Mouse (Mus musculus): Measurements from ENCODE around the gene Bcl2l1. TPM values are rescaled to one million over a fixed set of nuclear protein-coding genes. Genes with fewer than 3 reads are reported as not detected.

Gene Bcl2l1
- polyA plus RNA-seq, 1 experiment from 2014 or later, result 179 TPM

DNA sequence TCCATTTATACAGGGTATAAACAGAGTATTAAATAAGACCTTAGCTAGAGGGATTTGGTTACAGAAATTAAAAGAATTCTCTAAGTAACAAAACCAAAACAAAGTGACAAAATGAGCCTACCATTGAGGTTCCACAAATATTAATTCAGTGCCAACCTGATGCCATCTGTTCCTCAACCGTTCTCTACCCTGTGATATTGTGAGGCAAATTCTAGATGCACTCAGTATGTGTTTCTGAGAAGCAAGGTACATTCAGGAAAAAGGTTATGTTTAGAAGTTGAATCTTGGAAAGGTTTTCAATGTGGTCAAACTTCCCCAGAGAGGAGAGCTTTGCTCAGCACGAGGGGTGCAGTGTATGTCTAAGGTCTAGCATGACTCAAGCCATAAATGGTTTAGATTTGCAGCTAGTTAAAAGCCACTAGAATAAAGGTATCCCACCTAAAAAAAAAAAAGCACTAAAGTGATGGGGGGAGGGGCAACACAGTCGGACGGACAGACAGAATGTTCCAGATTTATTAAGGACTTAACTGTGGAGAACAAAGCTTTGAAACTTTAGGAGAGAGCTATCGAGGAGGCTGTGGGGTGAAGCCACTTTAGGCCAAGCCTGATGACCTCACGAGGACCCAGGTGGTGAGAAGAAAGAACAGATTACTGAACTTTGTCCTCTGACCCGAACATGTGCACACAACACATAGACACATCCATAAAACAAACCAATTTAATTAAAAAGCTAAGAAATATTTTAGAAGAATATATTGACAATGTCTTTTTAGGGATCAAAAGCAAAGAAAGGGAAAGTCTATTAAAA is 31.4 kb downstream of the Bcl2l1 start:
- H3K27ac ChIP-seq (ENCODE audit: low read depth, low read length), result no peak overlapping the region
- no peak overlapping the region for H3K4me3 ChIP-seq (ENCODE audit: low read depth, low read length)
- no peaks in the 10 kb centered on the region for H3K9me3 ChIP-seq (replicated peaks; ENCODE audit: control insufficient read depth, low read length)
- H3K4me1 ChIP-seq (ENCODE audit: control insufficient read depth, insufficient read depth, low read length), result peaks cover 9% of the 10 kb centered on the region
- no peak overlapping the region for H3K9ac ChIP-seq (ENCODE audit: low read length)
- H3K4me2 ChIP-seq (ENCODE audit: low read length), result no peak overlapping the region
- 74% methylated on average over 7 of the region's 7 CpGs for WGBS
- no peaks in the 10 kb centered on the region for H3K27me3 ChIP-seq (replicated peaks; ENCODE audit: control insufficient read depth, insufficient read depth, low read length)
- DNase-seq (ENCODE audit: low spot score) (no peak), ATAC-seq (no peak)
- no peaks in the 10 kb centered on the region for H3K36me3 ChIP-seq (ENCODE audit: control insufficient read depth, insufficient read depth, low read length)

DNA sequence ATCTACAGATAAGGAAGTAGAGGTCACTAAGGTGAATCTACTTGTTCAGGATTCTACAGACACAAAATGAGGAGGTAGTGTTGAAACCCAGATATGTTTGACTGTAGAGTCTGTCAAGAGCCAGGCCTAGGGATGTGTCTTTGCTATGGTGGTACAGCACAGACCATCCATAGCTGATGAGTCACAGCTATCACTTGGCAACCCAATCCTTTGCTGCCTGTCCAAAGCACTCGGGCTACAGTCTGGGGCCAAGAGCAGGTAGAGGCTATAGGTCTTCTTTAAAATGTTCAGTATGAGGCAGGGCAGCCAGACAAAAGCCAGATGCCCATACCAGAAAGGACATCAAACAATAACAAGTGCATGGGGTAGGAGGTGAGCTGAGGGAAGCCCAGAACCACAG is 33.9 kb downstream of the Bcl2l1 start:
- no peaks in the 10 kb centered on the region for H3K27me3 ChIP-seq (replicated peaks; ENCODE audit: control insufficient read depth, insufficient read depth, low read length)
- H3K9ac ChIP-seq (ENCODE audit: low read length), result no peak overlapping the region
- H3K27ac ChIP-seq (ENCODE audit: low read depth, low read length), result no peak overlapping the region
- H3K36me3 ChIP-seq (ENCODE audit: control insufficient read depth, insufficient read depth, low read length), result no peaks in the 10 kb centered on the region
- no peak overlapping the region for H3K4me2 ChIP-seq (ENCODE audit: low read length)
- ATAC-seq, result no peak
- no peak overlapping the region for H3K4me3 ChIP-seq (ENCODE audit: low read depth, low read length)
- H3K9me3 ChIP-seq (replicated peaks; ENCODE audit: control insufficient read depth, low read length), result no peaks in the 10 kb centered on the region
- no peak for DNase-seq (ENCODE audit: low spot score)
- WGBS, result 89% methylated on average over 1 of the region's 1 CpGs
- no peaks in the 10 kb centered on the region for H3K4me1 ChIP-seq (ENCODE audit: control insufficient read depth, insufficient read depth, low read length)

GRCm38 (mm10) chr2:152794281-152794827 is 37.2 kb downstream of the Bcl2l1 start:
- Histone ChIP-seq H3K9ac (ENCODE audit: low read length) (no peak overlapping the region), H3K4me1 (ENCODE audit: control insufficient read depth, insufficient read depth, low read length) (no peaks in the 10 kb centered on the region), H3K4me3 (ENCODE audit: low read depth, low read length) (no peak overlapping the region), H3K27ac (ENCODE audit: low read depth, low read length) (no peak overlapping the region), H3K27me3 (replicated peaks; ENCODE audit: control insufficient read depth, insufficient read depth, low read length) (no peaks in the 10 kb centered on the region), H3K36me3 (ENCODE audit: control insufficient read depth, insufficient read depth, low read length) (no peaks in the 10 kb centered on the region), H3K4me2 (ENCODE audit: low read length) (no peak overlapping the region), H3K9me3 (replicated peaks; ENCODE audit: control insufficient read depth, low read length) (no peaks in the 10 kb centered on the region)
- 84% methylated on average over 9 of the region's 9 CpGs for WGBS
- DNase-seq (ENCODE audit: low spot score), result no peak
- no peak for ATAC-seq

DNA sequence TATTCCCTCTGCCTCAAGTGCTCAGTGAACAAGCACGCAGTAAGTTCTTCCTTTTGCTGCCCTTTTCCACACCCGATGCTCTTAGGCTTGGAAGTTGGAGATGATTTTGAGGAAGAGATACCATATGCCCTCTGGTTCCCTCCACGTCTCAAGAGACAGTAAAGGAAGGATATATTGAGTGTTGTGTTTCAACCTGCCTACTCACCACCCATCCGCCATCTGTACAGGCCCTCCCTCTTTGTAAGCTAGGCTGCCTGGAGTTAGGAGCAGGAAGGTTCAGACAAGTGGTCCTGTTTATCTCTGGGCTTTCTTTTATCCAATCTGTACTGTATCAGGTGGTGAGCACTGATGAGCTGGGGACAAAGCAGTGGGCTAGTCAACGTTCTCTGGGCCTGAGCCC is 38.1 kb downstream of the Bcl2l1 start:
- Histone ChIP-seq H3K9ac (ENCODE audit: low read length) (no peak overlapping the region), H3K4me2 (ENCODE audit: low read length) (no peak overlapping the region), H3K27me3 (replicated peaks; ENCODE audit: control insufficient read depth, insufficient read depth, low read length) (no peaks in the 10 kb centered on the region), H3K9me3 (replicated peaks; ENCODE audit: control insufficient read depth, low read length) (no peaks in the 10 kb centered on the region), H3K27ac (ENCODE audit: low read depth, low read length) (no peak overlapping the region), H3K36me3 (ENCODE audit: control insufficient read depth, insufficient read depth, low read length) (no peaks in the 10 kb centered on the region), H3K4me3 (ENCODE audit: low read depth, low read length) (no peak overlapping the region), H3K4me1 (ENCODE audit: control insufficient read depth, insufficient read depth, low read length) (no peaks in the 10 kb centered on the region)
- ATAC-seq, result no peak
- 92% methylated on average over 5 of the region's 5 CpGs for WGBS
- no peak for DNase-seq (ENCODE audit: low spot score)

DNA sequence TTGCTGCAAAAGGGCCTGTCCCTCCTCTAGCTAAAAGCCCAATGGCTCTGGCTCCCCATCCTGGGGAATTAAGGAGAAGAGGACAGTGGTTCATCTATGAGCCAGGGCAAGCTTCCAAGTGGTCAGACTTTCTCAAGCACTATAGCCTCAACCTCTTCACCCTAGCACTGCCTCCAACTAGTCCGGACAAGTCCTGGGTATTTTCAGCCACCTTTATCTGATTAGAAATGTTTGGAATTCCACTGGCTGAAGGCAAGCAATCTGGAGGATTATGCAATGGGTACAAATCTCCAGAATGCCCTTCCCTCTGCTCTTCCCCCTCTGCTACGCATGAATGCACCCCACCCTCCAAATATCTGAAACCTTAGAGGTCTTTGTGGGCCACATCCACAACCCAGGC is 39.1 kb downstream of the Bcl2l1 start:
- Histone ChIP-seq H3K27me3 (replicated peaks; ENCODE audit: control insufficient read depth, insufficient read depth, low read length) (no peaks in the 10 kb centered on the region), H3K9ac (ENCODE audit: low read length) (no peak overlapping the region), H3K4me1 (ENCODE audit: control insufficient read depth, insufficient read depth, low read length) (no peaks in the 10 kb centered on the region), H3K4me2 (ENCODE audit: low read length) (no peak overlapping the region), H3K36me3 (ENCODE audit: control insufficient read depth, insufficient read depth, low read length) (no peaks in the 10 kb centered on the region), H3K9me3 (replicated peaks; ENCODE audit: control insufficient read depth, low read length) (no peaks in the 10 kb centered on the region), H3K4me3 (ENCODE audit: low read depth, low read length) (no peak overlapping the region), H3K27ac (ENCODE audit: low read depth, low read length) (no peak overlapping the region)
- WGBS, result 70% methylated on average over 2 of the region's 2 CpGs
- ATAC-seq (no peak), DNase-seq (ENCODE audit: low spot score) (no peak)

DNA sequence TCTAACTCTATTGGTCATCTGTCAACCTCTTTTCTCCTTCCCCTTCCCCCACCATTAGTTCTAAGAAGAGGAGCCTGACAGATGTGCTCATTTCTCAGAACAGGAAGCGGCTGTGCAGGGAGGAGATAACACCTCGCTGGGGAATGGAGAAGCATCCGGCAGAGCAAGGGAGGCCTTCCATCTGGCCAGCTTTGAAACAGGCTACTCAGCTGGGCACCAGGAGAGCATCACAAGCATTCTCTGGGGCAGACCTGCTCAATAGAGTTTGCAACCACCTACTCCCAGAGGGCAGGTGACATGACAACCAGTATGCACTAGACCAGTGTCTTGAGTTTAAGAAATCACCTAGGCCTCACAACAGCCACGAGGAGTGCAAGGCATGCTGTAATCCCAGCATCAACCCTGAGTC is 41.9 kb downstream of the Bcl2l1 start:
- H3K4me3 ChIP-seq (ENCODE audit: low read depth, low read length), result no peak overlapping the region
- no peak overlapping the region for H3K9ac ChIP-seq (ENCODE audit: low read length)
- ATAC-seq, result no peak
- H3K4me1 ChIP-seq (ENCODE audit: control insufficient read depth, insufficient read depth, low read length), result no peaks in the 10 kb centered on the region
- H3K27me3 ChIP-seq (replicated peaks; ENCODE audit: control insufficient read depth, insufficient read depth, low read length), result no peaks in the 10 kb centered on the region
- no peaks in the 10 kb centered on the region for H3K9me3 ChIP-seq (replicated peaks; ENCODE audit: control insufficient read depth, low read length)
- no peak overlapping the region for H3K4me2 ChIP-seq (ENCODE audit: low read length)
- peaks cover 5% of the 10 kb centered on the region; the same call in 1 of the 2 replicates for H3K36me3 ChIP-seq (ENCODE audit: control insufficient read depth, insufficient read depth, low read length)
- 78% methylated on average over 4 of the region's 4 CpGs for WGBS
- no peak for DNase-seq (ENCODE audit: low spot score)
- no peak overlapping the region for H3K27ac ChIP-seq (ENCODE audit: low read depth, low read length)

GRCm38 (mm10) chr2:152788892-152789421 is 42.6 kb downstream of the Bcl2l1 start:
- Histone ChIP-seq H3K4me3 (ENCODE audit: low read depth, low read length) (no peak overlapping the region), H3K9ac (ENCODE audit: low read length) (no peak overlapping the region), H3K4me2 (ENCODE audit: low read length) (no peak overlapping the region), H3K27ac (ENCODE audit: low read depth, low read length) (no peak overlapping the region), H3K36me3 (ENCODE audit: control insufficient read depth, insufficient read depth, low read length) (peaks cover 5% of the 10 kb centered on the region; the same call in 1 of the 2 replicates), H3K9me3 (replicated peaks; ENCODE audit: control insufficient read depth, low read length) (no peaks in the 10 kb centered on the region), H3K4me1 (ENCODE audit: control insufficient read depth, insufficient read depth, low read length) (no peaks in the 10 kb centered on the region), H3K27me3 (replicated peaks; ENCODE audit: control insufficient read depth, insufficient read depth, low read length) (no peaks in the 10 kb centered on the region)
- no peak for ATAC-seq
- WGBS, result 80% methylated on average over 6 of the region's 6 CpGs
- no peak for DNase-seq (ENCODE audit: low spot score)

DNA sequence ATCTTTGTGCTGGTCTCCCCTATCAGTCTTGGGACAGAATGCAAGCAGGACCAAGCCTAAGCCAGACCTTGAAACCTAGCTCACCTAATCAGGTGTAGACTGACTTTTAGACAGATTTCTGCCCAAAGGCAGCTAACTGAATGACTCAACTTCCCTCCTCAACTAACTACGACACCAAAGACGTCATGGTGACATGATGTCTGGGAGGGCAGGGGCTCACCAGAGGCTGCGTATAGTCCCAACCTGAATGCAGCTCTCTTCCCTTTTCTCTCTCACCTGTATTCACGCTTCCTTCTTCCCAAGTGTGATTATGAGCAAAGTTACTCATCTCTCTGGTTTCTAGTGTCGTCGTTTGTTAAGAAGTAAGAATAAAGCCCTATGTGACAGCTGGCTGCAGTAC is 44.0 kb downstream of the Bcl2l1 start:
- 92% methylated on average over 6 of the region's 6 CpGs for WGBS
- H3K9ac ChIP-seq (ENCODE audit: low read length), result no peak overlapping the region
- H3K4me3 ChIP-seq (ENCODE audit: low read depth, low read length), result no peak overlapping the region
- no peak overlapping the region for H3K4me2 ChIP-seq (ENCODE audit: low read length)
- H3K4me1 ChIP-seq (ENCODE audit: control insufficient read depth, insufficient read depth, low read length), result no peaks in the 10 kb centered on the region
- peaks cover 5% of the 10 kb centered on the region; the same call in 1 of the 2 replicates for H3K36me3 ChIP-seq (ENCODE audit: control insufficient read depth, insufficient read depth, low read length)
- DNase-seq (ENCODE audit: low spot score) (no peak), ATAC-seq (no peak)
- no peaks in the 10 kb centered on the region for H3K9me3 ChIP-seq (replicated peaks; ENCODE audit: control insufficient read depth, low read length)
- H3K27me3 ChIP-seq (replicated peaks; ENCODE audit: control insufficient read depth, insufficient read depth, low read length), result no peaks in the 10 kb centered on the region
- H3K27ac ChIP-seq (ENCODE audit: low read depth, low read length), result no peak overlapping the region

DNA sequence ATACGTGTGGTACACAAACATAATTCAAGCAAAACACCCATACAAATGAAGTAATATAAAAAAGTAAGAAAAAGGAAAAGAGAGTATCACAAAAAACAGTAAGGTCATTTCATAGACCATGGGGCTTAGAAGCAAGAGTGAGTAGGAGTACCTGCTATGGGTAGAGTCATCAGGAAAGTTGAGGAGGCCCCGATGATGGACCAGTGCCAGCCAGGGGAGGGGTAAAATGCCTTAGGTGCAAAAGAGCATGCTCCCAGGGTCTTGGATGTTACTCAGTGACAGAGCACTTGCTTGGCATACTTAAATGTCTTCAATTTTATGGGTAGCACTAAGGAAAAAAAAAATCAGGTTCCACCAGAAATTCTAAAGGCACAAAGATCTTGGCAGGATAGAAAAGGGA is 44.4 kb downstream of the Bcl2l1 start:
- H3K4me2 ChIP-seq (ENCODE audit: low read length), result no peak overlapping the region
- WGBS, result 89% methylated on average over 2 of the region's 2 CpGs
- no peak for DNase-seq (ENCODE audit: low spot score)
- H3K4me3 ChIP-seq (ENCODE audit: low read depth, low read length), result no peak overlapping the region
- H3K9ac ChIP-seq (ENCODE audit: low read length), result no peak overlapping the region
- no peaks in the 10 kb centered on the region for H3K4me1 ChIP-seq (ENCODE audit: control insufficient read depth, insufficient read depth, low read length)
- no peak overlapping the region for H3K27ac ChIP-seq (ENCODE audit: low read depth, low read length)
- H3K27me3 ChIP-seq (replicated peaks; ENCODE audit: control insufficient read depth, insufficient read depth, low read length), result no peaks in the 10 kb centered on the region
- peaks cover 6% of the 10 kb centered on the region; the same call in 1 of the 2 replicates for H3K36me3 ChIP-seq (ENCODE audit: control insufficient read depth, insufficient read depth, low read length)
- no peaks in the 10 kb centered on the region for H3K9me3 ChIP-seq (replicated peaks; ENCODE audit: control insufficient read depth, low read length)
- no peak for ATAC-seq

Data from forebrain, embryonic 14.5 days (tissue).